Mouse (Mus musculus) MEL (cell line): ENCODE results near the gene Top3a. TPM values are rescaled to one million over a fixed set of nuclear protein-coding genes. Genes with fewer than 3 reads are reported as not detected.
"Not testable (repeated sequence)": the region's sequence is repeated elsewhere in the genome, so short reads cannot be mapped to it uniquely, and the experiment has no call there.

ENCODE experiments used
- DNase-seq: peaks from one replicate; pipeline ENCODE4 v3.0.0; 2011; ENCODE audit warnings: low read depth, low spot score
- H3K27ac ChIP-seq: 2 replicates; pipeline ENCODE4 v1.5.1; 2012; ENCODE audit warnings: low read depth, mild to moderate bottlenecking, control low read depth, low read length, moderate library complexity; ENCODE audit not compliant: control insufficient read depth
- H3K27me3 ChIP-seq, 2 experiments: fragments of 150-350 bp in 1 of 2; sonication (generic) in 1 of 2; 2 replicates each; pipeline ENCODE4 v1.6.1; 2012; ENCODE audit warnings: low read length in 2 of 2, mild to moderate bottlenecking in 2 of 2, improper control_type of control experiment in 1 of 2, moderate library complexity in 1 of 2; ENCODE audit not compliant: insufficient read depth in 2 of 2, control insufficient read depth in 1 of 2
- H3K36me3 ChIP-seq, 2 experiments: 2 replicates each; pipeline ENCODE4 v1.6.1; 2012 to 2014; ENCODE audit warnings: low read length in 2 of 2, improper control_type of control experiment in 1 of 2, inconsistent platforms in 1 of 2, mild to moderate bottlenecking in 1 of 2; ENCODE audit not compliant: insufficient read depth in 2 of 2, control insufficient read depth in 1 of 2
- H3K4me1 ChIP-seq, 2 experiments: fragments of 150-350 bp in 1 of 2; sonication (generic) in 1 of 2; 2 replicates each; pipeline ENCODE4 v1.6.1; 2012; ENCODE audit warnings: low read length in 2 of 2, improper control_type of control experiment in 1 of 2, mild to moderate bottlenecking in 1 of 2; ENCODE audit not compliant: insufficient read depth in 2 of 2, control insufficient read depth in 1 of 2
- H3K4me3 ChIP-seq, 2 experiments: fragments of 150-350 bp in 1 of 2; sonication (generic) in 1 of 2; 2 replicates each; pipeline ENCODE4 v1.5.1; 2012; ENCODE audit warnings: low read depth in 2 of 2, low read length in 2 of 2, mild to moderate bottlenecking in 2 of 2, moderate library complexity in 2 of 2, control low read depth in 1 of 2, improper control_type of control experiment in 1 of 2; ENCODE audit not compliant: control insufficient read depth in 1 of 2, insufficient read depth in 1 of 2
- H3K79me2 ChIP-seq: 2 replicates; pipeline ENCODE4 v1.6.1; 2012; ENCODE audit warnings: mild to moderate bottlenecking, low read length, moderate library complexity; ENCODE audit not compliant: control insufficient read depth, poor library complexity, insufficient read depth
- H3K9ac ChIP-seq: 2 replicates; pipeline ENCODE4 v1.6.1; 2012; ENCODE audit warnings: low read depth, mild to moderate bottlenecking, control low read depth, low read length, moderate library complexity; ENCODE audit not compliant: control insufficient read depth, poor library complexity, severe bottlenecking
- H3K9me3 ChIP-seq: fragments of 150-350 bp; sonication (generic); replicated peaks from 2 replicates; pipeline ENCODE4 v1.6.1; 2012; ENCODE audit warnings: mild to moderate bottlenecking, low read length, improper control_type of control experiment, moderate library complexity; ENCODE audit not compliant: insufficient read depth
- BHLHE40 ChIP-seq: IDR thresholded peaks from 2 replicates; pipeline ENCODE4 v1.6.1; 2012; ENCODE audit warnings: low read depth, mild to moderate bottlenecking, inconsistent platforms, low read length, improper control_type of control experiment, borderline replicate concordance
- CHD2 ChIP-seq: IDR thresholded peaks from 2 replicates; pipeline ENCODE4 v1.6.1; 2011; ENCODE audit warnings: low read length, improper control_type of control experiment
- GABPA ChIP-seq: IDR thresholded peaks from 2 replicates; pipeline ENCODE4 v1.6.1; 2012; ENCODE audit warnings: low read depth, mild to moderate bottlenecking, inconsistent platforms, low read length, improper control_type of control experiment, moderate library complexity
- KAT2A ChIP-seq: conservative IDR thresholded peaks from 2 replicates; pipeline ENCODE4 v1.6.1; 2012; ENCODE audit warnings: low read depth, low read length, improper control_type of control experiment, inconsistent platforms
- MAZ ChIP-seq: IDR thresholded peaks from 2 replicates; pipeline ENCODE4 v1.6.1; 2012; ENCODE audit warnings: low read depth, mild to moderate bottlenecking, inconsistent platforms, low read length, improper control_type of control experiment
- MEF2A ChIP-seq: IDR thresholded peaks from 2 replicates; pipeline ENCODE4 v1.6.1; 2014; ENCODE audit warnings: low read depth, mild to moderate bottlenecking, inconsistent platforms, low read length, improper control_type of control experiment; ENCODE audit not compliant: poor library complexity, insufficient replicate concordance, severe bottlenecking; ENCODE audit errors: extremely low read depth
- MXI1 ChIP-seq: IDR thresholded peaks from 2 replicates; pipeline ENCODE4 v1.6.1; 2011; ENCODE audit warnings: mild to moderate bottlenecking, low read depth, low read length, improper control_type of control experiment
- MYB ChIP-seq: IDR thresholded peaks from 2 replicates; pipeline ENCODE4 v1.6.1; 2011; ENCODE audit warnings: mild to moderate bottlenecking, low read depth, low read length, improper control_type of control experiment
- POLR2A ChIP-seq, 2 experiments: IDR thresholded peaks; 2 replicates each; pipeline ENCODE4 v1.6.1; 2011 to 2012; ENCODE audit warnings: low read length in 2 of 2, mild to moderate bottlenecking in 2 of 2, control low read depth in 1 of 2, improper control_type of control experiment in 1 of 2, low read depth in 1 of 2, moderate library complexity in 1 of 2; ENCODE audit not compliant: control insufficient read depth in 1 of 2, insufficient read depth in 1 of 2, poor library complexity in 1 of 2
- POLR2AphosphoS5 ChIP-seq: IDR thresholded peaks from 2 replicates; pipeline ENCODE4 v1.6.1; 2012; ENCODE audit warnings: low read depth, borderline replicate concordance, mild to moderate bottlenecking, inconsistent platforms, low read length, moderate library complexity, mixed read lengths
- RAD21 ChIP-seq: IDR thresholded peaks from 2 replicates; pipeline ENCODE4 v1.6.1; 2011; ENCODE audit warnings: mild to moderate bottlenecking, low read depth, low read length, improper control_type of control experiment
- SMC3 ChIP-seq: IDR thresholded peaks from 2 replicates; pipeline ENCODE4 v1.6.1; 2011; ENCODE audit warnings: low read depth, low read length, improper control_type of control experiment
- TBP ChIP-seq: IDR thresholded peaks from 2 replicates; pipeline ENCODE4 v1.8.0; 2011; ENCODE audit warnings: low read depth, low read length, improper control_type of control experiment
- TCF12 ChIP-seq: IDR thresholded peaks from 2 replicates; pipeline ENCODE4 v1.6.1; 2014; ENCODE audit warnings: low read depth, mild to moderate bottlenecking, inconsistent platforms, low read length, improper control_type of control experiment, moderate library complexity
- USF1 ChIP-seq: IDR thresholded peaks from 2 replicates; pipeline ENCODE4 v1.6.1; 2014; ENCODE audit warnings: low read depth, mild to moderate bottlenecking, inconsistent platforms, low read length, improper control_type of control experiment, moderate library complexity
- ZC3H11A ChIP-seq: IDR thresholded peaks from 2 replicates; pipeline ENCODE4 v1.6.1; 2012; ENCODE audit warnings: low read depth, mild to moderate bottlenecking, inconsistent platforms, low read length, improper control_type of control experiment
- ZNF384 ChIP-seq: IDR thresholded peaks from 2 replicates; pipeline ENCODE4 v1.6.1; 2012; ENCODE audit warnings: low read depth, mild to moderate bottlenecking, inconsistent platforms, low read length, improper control_type of control experiment
- polyA plus RNA-seq, 2 experiments: library from polyadenylated mRNA; stranded (reverse) in 1 of 2; unstranded in 1 of 2; fragments of >175 nt in 1 of 2; fragments of >200 nt in 1 of 2; gene quantifications; 2 replicates each; pipeline versions ENCODE4 v1.2.1 to v1.2.4; 2012; ENCODE audit warnings: low replicate concordance in 2 of 2, low read depth in 1 of 2; ENCODE audit not compliant: insufficient read length in 2 of 2, insufficient read depth in 1 of 2, missing spikeins in 1 of 2
- total RNA-seq: library from RNA; depleted of rRNA; stranded (reverse); fragments of 300-350 nt; gene quantifications from 2 replicates; pipeline ENCODE4 v1.2.3, GENCODE M21; 2012

Gene Top3a
- total and polyA plus RNA-seq, 3 experiments: 17.7 to 18.4 TPM; not detected in 1

GRCm38 (mm10) chr11:60823771-60824170, 46.6 kb upstream of the Top3a start:
- Histone ChIP-seq H3K9me3 (no peaks in the 10 kb centered on the region), H3K4me3 (no peak overlapping the region)
- TF ChIP-seq ZNF384 (no peak), RAD21 (no peak)

GRCm38 (mm10) chr11:60816398-60816797, 39.2 kb upstream of the Top3a start:
- no peak for DNase-seq
- H3K79me2 ChIP-seq: no peaks in the 10 kb centered on the region; the same call in 1 of the 2 replicates

More at GRCm38 (mm10) chr11:60823771-60824170, 46.6 kb upstream of the Top3a start:
- Histone ChIP-seq H3K79me2 (no peaks in the 10 kb centered on the region), H3K36me3 (peaks cover 0 to 7% of the 10 kb centered on the region in 2 experiments; a peak in 2 of 4 replicates), H3K27ac (no peak overlapping the region), H3K4me1 (peaks cover 4 to 12% of the 10 kb centered on the region in 2 experiments; a peak in 3 of 4 replicates), H3K27me3 (peaks cover 0 to 1% of the 10 kb centered on the region in 2 experiments; a peak in 1 of 4 replicates), H3K9ac (no peak overlapping the region)
- no peak for DNase-seq

GRCm38 (mm10) chr11:60811618-60812017, 34.5 kb upstream of the Top3a start, which contains the start of gene Shmt1:
TSS of gene Shmt1 (minus strand) at chr11:60811718.
- H3K27ac ChIP-seq: peak within 1 kb of the TSS; percentile 27
- H3K27me3 ChIP-seq: not testable (repeated sequence)
- 0 out of 2 replicates have a peak, but pooled peaks have one; percentile 16 for TF ChIP-seq TBP
- TF ChIP-seq, all 39 proteins: peak for 1; not testable (repeated sequence) for 38

More at GRCm38 (mm10) chr11:60816398-60816797, 39.2 kb upstream of the Top3a start:
- no peaks in the 10 kb centered on the region for H3K9me3 ChIP-seq
- no peak overlapping the region for H3K4me3 ChIP-seq
- peaks cover 0 to 3% of the 10 kb centered on the region in 2 experiments; a peak in 2 of 4 replicates for H3K36me3 ChIP-seq
- H3K27ac ChIP-seq: no peak overlapping the region
- no peak overlapping the region for H3K9ac ChIP-seq
- H3K27me3 ChIP-seq: peaks cover 7 to 19% of the 10 kb centered on the region in 2 experiments
- peaks cover 0 to 4% of the 10 kb centered on the region in 2 experiments; a peak in 1 of 4 replicates for H3K4me1 ChIP-seq
- TF ChIP-seq TCF12: no peak
- TF ChIP-seq MAZ: no peak
- TF ChIP-seq MYB: no peak
- TF ChIP-seq SMC3: no peak
- TF ChIP-seq ZC3H11A: no peak
- TF ChIP-seq POLR2A (IDR thresholded peaks at IDR 0.05; ENCODE audit: control insufficient read depth in 1 of 2, insufficient read depth in 1 of 2, low read depth in 1 of 2, low read length in 2 of 2, poor library complexity in 1 of 2): no peak
- TF ChIP-seq POLR2AphosphoS5: no peak
- no peak for TF ChIP-seq MEF2A
- TF ChIP-seq USF1: no peak
- TF ChIP-seq KAT2A: no peak
- no peak for TF ChIP-seq GABPA
- no peak for TF ChIP-seq CHD2
- TF ChIP-seq MXI1: no peak
- no peak for TF ChIP-seq BHLHE40

More at GRCm38 (mm10) chr11:60811618-60812017, 34.5 kb upstream of the Top3a start, which contains the start of gene Shmt1:
- H3K9me3 ChIP-seq, DNase-seq: not testable (repeated sequence)
- H3K36me3 ChIP-seq: peaks cover 0 to 29% of the 10 kb centered on the region in 2 experiments; a peak in 2 of 4 replicates
- H3K79me2 ChIP-seq: peaks cover 19% of the 10 kb centered on the region
- H3K9ac ChIP-seq: peak within 1 kb of the TSS; percentile 71
- H3K4me1 ChIP-seq: peaks cover 0 to 34% of the 10 kb centered on the region in 2 experiments; a peak in 3 of 4 replicates
- H3K4me3 ChIP-seq: peak within 1 kb of the TSS; percentile 62 to 64
